Mouse (Mus musculus): ENCODE results near the gene Chrm1.

- TF ChIP-seq CTCF (IDR thresholded peaks at IDR 0.05; ENCODE audit: extremely low read depth, insufficient read length, insufficient replicate concordance, low read depth, low read length) = no peak
- no peak for TF ChIP-seq POLR2A (IDR thresholded peaks at IDR 0.05; ENCODE audit: low read depth, low read length)
These were observed 46.5 kb downstream of the Chrm1 start for GRCm38 (mm10) chr19:8710057-8710456.
